Mouse (Mus musculus): ENCODE data around the gene Shmt2.
A peak's percentile ranks its signal among the peaks of the same experiment; 100 is the strongest.

Gene Shmt2

GRCm38 (mm10) chr10:127522088-127522581 is at the start of gene Shmt2:
TSS of gene Shmt2 (minus strand) at chr10:127522444.
- peak; percentile 89 for DNase-seq

GRCm38 (mm10) chr10:127570937-127571641 is 48.8 kb upstream of the Shmt2 start:
- DNase-seq, result no peak

GRCm38 (mm10) chr10:127570384-127570783 is 48.1 kb upstream of the Shmt2 start:
- DNase-seq, result no peak

- DNase-seq, result peak; percentile 85
These were observed 47.2 kb upstream of the Shmt2 start for GRCm38 (mm10) chr10:127569450-127569849.

- DNase-seq, result no peak
These were observed 44.5 kb upstream of the Shmt2 start for GRCm38 (mm10) chr10:127566553-127567326.

- DNase-seq, result no peak
These were observed 42.1 kb upstream of the Shmt2 start for GRCm38 (mm10) chr10:127564301-127564700.

GRCm38 (mm10) chr10:127563840-127564239 is 41.6 kb upstream of the Shmt2 start:
- no peak for DNase-seq

GRCm38 (mm10) chr10:127561145-127561544 is 38.9 kb upstream of the Shmt2 start:
- no peak for DNase-seq

GRCm38 (mm10) chr10:127557397-127557796 is 35.2 kb upstream of the Shmt2 start:
- peak; percentile 63 for DNase-seq

- peak; percentile 56 for DNase-seq
These were observed 33.5 kb upstream of the Shmt2 start for GRCm38 (mm10) chr10:127555703-127556102.

GRCm38 (mm10) chr10:127549892-127550291 is 27.6 kb upstream of the Shmt2 start:
- DNase-seq, result no peak

- no peak for DNase-seq
These were observed 26.0 kb upstream of the Shmt2 start for GRCm38 (mm10) chr10:127548236-127548635.

GRCm38 (mm10) chr10:127546505-127546904 is 24.3 kb upstream of the Shmt2 start:
- no peak for DNase-seq

GRCm38 (mm10) chr10:127544375-127544774 is 22.1 kb upstream of the Shmt2 start:
- DNase-seq, result no peak

- no peak for DNase-seq
These were observed 21.7 kb upstream of the Shmt2 start for GRCm38 (mm10) chr10:127543916-127544315.

GRCm38 (mm10) chr10:127542720-127543119 is 20.5 kb upstream of the Shmt2 start:
- no peak for DNase-seq

GRCm38 (mm10) chr10:127542084-127542483 is 19.8 kb upstream of the Shmt2 start:
- no peak for DNase-seq

GRCm38 (mm10) chr10:127541510-127541909 is 19.3 kb upstream of the Shmt2 start:
- no peak for DNase-seq

- peak; percentile 81 for DNase-seq
These were observed 15.8 kb upstream of the Shmt2 start for GRCm38 (mm10) chr10:127537854-127538583.

GRCm38 (mm10) chr10:127536586-127537314 is 14.5 kb upstream of the Shmt2 start:
- peak; percentile 75 for DNase-seq

GRCm38 (mm10) chr10:127534929-127535384 is 12.7 kb upstream of the Shmt2 start:
- peak; percentile 30 for DNase-seq

All from thymus, postnatal 4 days (tissue).